ENCODE assay signal across 11 mouse cellular contexts in genomic region chr1:87482546-87482945, GRCm38 (mm10).
DNase-seq lines count a peak whose midpoint lies in the region.
"Had no signal": no experiment of that assay in that cellular context is flagged by ENCODE, and none has a peak within 500 bp of the region (broad histone marks: within the 10 kb centered on the region; RNA-seq: fewer than 3 reads in every experiment).

No protein-coding gene starts in this region.

- DNase-seq in cerebellum, adult 11-12 months: peak; percentile 44
- DNase-seq in cerebellum, adult 9-11 months: no peak
- peak; percentile 65 for DNase-seq in cerebellum, postnatal 10 days
- DNase-seq in cerebellum, postnatal 4 days (ENCODE audit: low spot score in 2 of 2): no peak
- DNase-seq in brain, adult 2 months (ENCODE audit: low read depth, low spot score): peak; percentile 63
- DNase-seq in skeletal muscle tissue, adult 2 months (ENCODE audit: low read depth, low spot score): peak; percentile 7
- no peak for DNase-seq in ovary, postnatal 36 days (ENCODE audit: low spot score)
- DNase-seq: adrenal gland, adult 8-10 months; B cell, adult 2 months; heart, postnatal 36 days; kidney, adult 2 months had no signal

Comparison
In these comparisons a context has a peak if more than half of its experiments do, and no peak if none do; other contexts are left out.
1. DNase-seq: peak in cerebellum, adult 11-12 months (single experiment), cerebellum, postnatal 10 days (2 of 2), brain, adult 2 months (single experiment) and skeletal muscle tissue, adult 2 months (single experiment); none in cerebellum, adult 9-11 months (single experiment), cerebellum, postnatal 4 days (0 of 2) and ovary, postnatal 36 days (single experiment).